Mouse (Mus musculus) layer of hippocampus, adult 11-12 months (tissue): Measurements from ENCODE around the gene Gm20431.
"Not testable (repeated sequence)": the region's sequence is repeated elsewhere in the genome, so short reads cannot be mapped to it uniquely, and the experiment has no call there.

Experiments used
- DNase-seq: peaks from one replicate; pipeline ENCODE4 v3.0.0; 2022; ENCODE audit warnings: low spot score

The Gm20431 gene

GRCm38 (mm10) chr2:167659177-167659846, 2.0 kb downstream of the Gm20431 start:
- DNase-seq = no peak

- DNase-seq = no peak
These were observed 2.6 kb downstream of the Gm20431 start for GRCm38 (mm10) chr2:167658712-167659111.

- DNase-seq = no peak
These were observed 3.3 kb downstream of the Gm20431 start for GRCm38 (mm10) chr2:167657973-167658372.

GRCm38 (mm10) chr2:167656629-167657478, 4.4 kb downstream of the Gm20431 start:
- DNase-seq = peak; percentile 59

GRCm38 (mm10) chr2:167654911-167655600, 6.2 kb downstream of the Gm20431 start:
- DNase-seq = no peak

- no peak for DNase-seq
These were observed 8.6 kb downstream of the Gm20431 start for GRCm38 (mm10) chr2:167652694-167653093.

GRCm38 (mm10) chr2:167651622-167652021, 9.7 kb downstream of the Gm20431 start:
- peak; percentile 67 for DNase-seq

GRCm38 (mm10) chr2:167649290-167650032, 11.8 kb downstream of the Gm20431 start:
- DNase-seq = no peak

- no peak for DNase-seq
These were observed 14.9 kb downstream of the Gm20431 start for GRCm38 (mm10) chr2:167646411-167646810.

GRCm38 (mm10) chr2:167643356-167644052, 17.8 kb downstream of the Gm20431 start:
- not testable (repeated sequence) for DNase-seq

- no peak for DNase-seq
These were observed 19.1 kb downstream of the Gm20431 start for GRCm38 (mm10) chr2:167642164-167642563.

GRCm38 (mm10) chr2:167641337-167641736, 20.0 kb downstream of the Gm20431 start:
- peak; percentile 60 for DNase-seq

GRCm38 (mm10) chr2:167640279-167640678, 21.0 kb downstream of the Gm20431 start:
- DNase-seq = no peak

GRCm38 (mm10) chr2:167634865-167635512, 26.3 kb downstream of the Gm20431 start:
- DNase-seq = no peak

- peak; percentile 98 for DNase-seq
These were observed 26.9 kb downstream of the Gm20431 start for GRCm38 (mm10) chr2:167634338-167634770.

- DNase-seq = no peak
These were observed 27.8 kb downstream of the Gm20431 start for GRCm38 (mm10) chr2:167633537-167633872.

GRCm38 (mm10) chr2:167632731-167633536, 28.4 kb downstream of the Gm20431 start:
- DNase-seq = no peak

GRCm38 (mm10) chr2:167631591-167632448, 29.5 kb downstream of the Gm20431 start, which contains the start of gene Ube2v1:
Gene Ube2v1, minus strand, starts transcription at chr2:167632095.
- DNase-seq = peak; percentile 97

- no peak for DNase-seq
These were observed 30.1 kb downstream of the Gm20431 start for GRCm38 (mm10) chr2:167631181-167631590.
